Mouse (Mus musculus): ENCODE results near the gene Esr1.
"Not testable (repeated sequence)": the region's sequence is repeated elsewhere in the genome, so short reads cannot be mapped to it uniquely, and the experiment has no call there.

Gene Esr1

GRCm38 (mm10) chr10:4694336-4694865 is 83.0 kb downstream of the Esr1 start:
- no peak for DNase-seq (ENCODE audit: low spot score)

GRCm38 (mm10) chr10:4709915-4710314 is 98.5 kb downstream of the Esr1 start:
- peak; percentile 9 for DNase-seq (ENCODE audit: low spot score)

- DNase-seq (ENCODE audit: low spot score), result no peak
These were observed 100.0 kb downstream of the Esr1 start for GRCm38 (mm10) chr10:4711434-4711833.

GRCm38 (mm10) chr10:4712061-4712908 is 100.9 kb downstream of the Esr1 start:
- DNase-seq (ENCODE audit: low spot score), result no peak

DNA sequence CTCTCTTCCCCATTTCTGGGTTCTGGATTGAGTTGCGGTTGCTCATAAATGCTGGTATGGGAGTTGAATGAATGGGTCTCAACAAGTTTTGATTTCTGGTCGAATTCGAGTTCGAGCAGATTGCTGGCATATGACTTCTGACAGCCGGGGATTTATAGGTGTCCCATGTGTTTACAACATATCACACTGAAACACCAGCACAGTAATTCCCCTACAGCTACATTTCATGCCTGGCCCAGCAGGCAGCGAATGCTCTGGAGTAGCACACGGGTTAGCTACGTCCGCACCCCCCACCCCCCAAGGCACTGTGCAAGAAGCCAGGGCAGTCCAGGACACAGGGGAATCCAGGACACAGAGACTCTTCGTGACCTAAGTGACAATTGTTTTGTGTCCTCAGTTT is 102.0 kb downstream of the Esr1 start:
- DNase-seq (ENCODE audit: low spot score), result no peak

DNA sequence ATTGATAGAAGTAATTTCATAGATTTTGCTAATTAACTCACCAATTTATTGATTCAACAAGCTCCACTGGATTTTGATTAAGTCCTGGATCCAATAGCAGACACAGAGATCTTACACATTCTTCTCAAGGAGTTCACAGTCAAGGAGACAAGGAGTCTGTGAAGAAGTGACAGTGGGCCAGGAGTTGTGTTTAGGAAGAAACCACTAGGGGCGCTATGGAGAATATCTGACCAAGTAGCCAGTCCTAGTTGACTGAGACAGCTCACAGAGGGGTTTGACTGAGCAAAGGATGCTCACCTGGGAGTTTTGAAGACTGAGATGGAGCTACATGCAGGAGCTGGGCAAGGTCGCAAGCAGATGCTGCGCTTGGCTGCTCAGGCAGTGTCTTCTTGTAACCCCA is 113.5 kb downstream of the Esr1 start:
- DNase-seq (ENCODE audit: low spot score), result no peak

GRCm38 (mm10) chr10:4726141-4726540 is 114.7 kb downstream of the Esr1 start:
- DNase-seq (ENCODE audit: low spot score), result no peak

GRCm38 (mm10) chr10:4732328-4732727 is 120.9 kb downstream of the Esr1 start:
- no peak for DNase-seq (ENCODE audit: low spot score)

GRCm38 (mm10) chr10:4733987-4734386 is 122.6 kb downstream of the Esr1 start:
- no peak for DNase-seq (ENCODE audit: low spot score)

- peak; percentile 4 for DNase-seq (ENCODE audit: low spot score)
These were observed 123.5 kb downstream of the Esr1 start for GRCm38 (mm10) chr10:4734942-4735341.

DNA sequence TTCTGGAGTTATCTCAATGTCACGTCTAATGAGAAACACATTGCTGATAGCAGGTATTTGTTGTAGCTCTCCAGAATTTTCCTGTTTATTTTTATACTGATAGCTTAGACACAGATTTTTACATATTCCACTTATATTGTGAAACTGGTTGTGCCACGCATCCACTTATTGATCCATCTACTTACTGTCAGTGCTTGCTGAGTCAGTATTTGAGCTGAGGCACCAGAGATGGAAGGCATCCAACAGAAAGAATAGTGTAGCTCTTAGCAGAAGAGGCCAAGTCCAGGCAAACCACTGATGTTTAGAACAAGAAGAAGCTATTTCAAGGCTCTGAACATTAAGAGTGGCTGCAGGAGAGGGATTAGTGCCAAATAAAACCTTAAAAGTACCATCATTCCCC is 126.9 kb downstream of the Esr1 start:
- DNase-seq (ENCODE audit: low spot score), result no peak

- DNase-seq (ENCODE audit: low spot score), result not testable (repeated sequence)
These were observed 139.7 kb downstream of the Esr1 start for GRCm38 (mm10) chr10:4751091-4751490.

GRCm38 (mm10) chr10:4752977-4753376 is 141.6 kb downstream of the Esr1 start:
- DNase-seq (ENCODE audit: low spot score), result no peak

DNA sequence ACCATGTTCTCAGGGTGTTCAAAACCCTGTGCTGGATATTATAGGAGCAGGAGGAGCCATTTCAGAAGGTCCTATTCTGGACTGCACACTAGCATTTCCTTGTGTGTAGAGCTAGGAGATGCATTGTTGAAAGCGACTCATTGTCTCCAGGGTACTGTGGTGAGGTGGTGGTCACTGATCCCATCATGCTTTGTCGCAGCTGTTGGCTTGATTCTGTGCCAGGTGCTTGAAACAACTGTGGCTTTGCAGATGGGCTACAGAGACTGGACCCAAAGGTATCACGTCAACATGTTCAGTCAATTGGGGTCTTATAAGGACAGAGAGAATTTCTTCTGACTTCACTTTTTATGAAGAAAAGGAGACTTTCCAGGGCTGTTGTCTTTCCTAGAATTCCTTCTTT is 164.1 kb downstream of the Esr1 start:
- no peak for DNase-seq (ENCODE audit: low spot score)

GRCm38 (mm10) chr10:4776007-4776713 is 164.8 kb downstream of the Esr1 start:
- DNase-seq (ENCODE audit: low spot score), result no peak

GRCm38 (mm10) chr10:4776714-4777090 is 165.3 kb downstream of the Esr1 start:
- no peak for DNase-seq (ENCODE audit: low spot score)

DNA sequence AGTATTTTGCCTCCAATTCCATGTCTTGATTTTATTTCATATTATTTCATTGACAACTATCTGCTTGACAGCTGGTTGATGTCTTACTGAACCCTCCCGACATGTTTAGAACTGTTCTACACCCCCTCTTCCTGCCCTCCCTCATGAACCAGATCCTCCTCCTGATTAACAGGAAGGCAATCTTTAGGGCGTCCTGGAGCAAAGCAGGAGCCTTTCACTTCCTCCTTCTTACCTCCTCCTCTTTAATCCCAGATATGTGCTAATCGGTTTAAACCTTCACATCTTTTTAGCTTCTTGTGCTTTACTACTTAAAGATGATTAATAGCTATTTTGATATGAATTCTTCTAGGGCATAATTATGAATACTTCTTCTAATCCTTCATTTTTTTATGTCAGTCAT is 166.6 kb downstream of the Esr1 start:
- no peak for DNase-seq (ENCODE audit: low spot score)

GRCm38 (mm10) chr10:4780926-4781325 is 169.5 kb downstream of the Esr1 start:
- DNase-seq (ENCODE audit: low spot score), result no peak

- DNase-seq (ENCODE audit: low spot score), result peak; percentile 4
These were observed 175.7 kb downstream of the Esr1 start for GRCm38 (mm10) chr10:4787003-4787628.

GRCm38 (mm10) chr10:4798268-4798808 is 186.9 kb downstream of the Esr1 start:
- no peak for DNase-seq (ENCODE audit: low spot score)

DNA sequence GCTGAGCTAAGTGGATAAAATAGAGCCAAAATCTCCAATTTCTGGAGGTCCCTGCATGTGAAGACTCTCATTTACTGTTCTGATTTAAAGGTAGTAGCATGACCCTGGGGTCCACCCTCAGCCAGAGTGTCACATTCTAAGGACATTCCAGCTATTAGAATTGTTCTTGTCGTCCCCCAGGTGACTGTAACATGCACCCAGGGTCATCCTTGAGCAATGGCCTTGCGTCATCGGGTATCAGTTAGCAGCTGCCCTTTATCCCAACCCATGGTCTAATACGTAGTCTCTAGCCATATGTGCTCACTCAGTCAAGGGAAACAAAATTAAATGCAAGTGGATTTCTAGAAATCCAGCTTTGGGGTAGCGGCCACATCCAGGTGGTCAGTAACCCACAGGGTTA is 213.0 kb downstream of the Esr1 start:
- DNase-seq (ENCODE audit: low spot score), result no peak

DNA sequence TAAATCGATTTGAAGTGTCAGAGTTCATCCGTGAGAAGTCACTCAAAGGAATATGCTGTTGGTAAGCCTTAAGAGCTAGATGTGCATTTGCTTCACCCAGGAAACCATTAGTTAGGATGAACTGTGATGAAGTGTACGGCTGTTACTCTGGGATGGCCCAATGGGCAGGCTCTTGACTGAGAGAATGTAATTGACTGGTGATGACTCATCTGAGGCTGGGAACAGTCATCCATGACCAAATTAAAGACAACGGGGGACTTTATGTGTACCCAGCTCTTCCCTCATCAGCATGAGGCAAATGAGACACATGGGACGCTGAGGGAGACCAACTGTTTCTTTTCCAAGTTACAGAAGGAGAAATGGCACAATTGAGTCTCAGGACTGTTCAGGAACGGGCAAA is 219.2 kb downstream of the Esr1 start:
- no peak for DNase-seq (ENCODE audit: low spot score)

Data from layer of hippocampus, adult 11-12 months (tissue).